Mouse (Mus musculus) stomach, postnatal 0 days (tissue): ENCODE measurements at regions not wholly inside any gene's neighbourhood (a gene's known extent, or its start where the extent isn't known, plus 50 kb on each side); places are given as distances from the start of the nearest gene placed in this dataset.

Experiments used
- ATAC-seq: fragments of 200-750 bp; cut with Nextera tagmentation; 2 replicates; pipeline ENCODE4 v1.8.0; 2017; ENCODE audit not compliant: low FRiP score, low TSS enrichment
- DNase-seq: peaks from one replicate; pipeline ENCODE4 v3.0.0-alpha.2; 2016; ENCODE audit warnings: low spot score
- H3K27ac ChIP-seq: fragments of 300-500 bp; sonication (generic); replicated peaks from 2 replicates; pipeline ENCODE4 v1.5.1; 2014; ENCODE audit warnings: mild to moderate bottlenecking, control low read depth
- H3K27me3 ChIP-seq: fragments of 300-500 bp; sonication (generic); 2 replicates; pipeline ENCODE4 v1.6.1; 2014; ENCODE audit warnings: low read length; ENCODE audit not compliant: control insufficient read depth, insufficient read depth
- H3K36me3 ChIP-seq: fragments of 300-500 bp; sonication (generic); 2 replicates; pipeline ENCODE4 v1.6.1; 2014; ENCODE audit warnings: low read length, mixed read lengths; ENCODE audit not compliant: control insufficient read depth, insufficient read depth
- H3K4me1 ChIP-seq: fragments of 300-500 bp; sonication (generic); replicated peaks from 2 replicates; pipeline ENCODE4 v1.6.1; 2014; ENCODE audit warnings: antibody characterized with exemption; ENCODE audit not compliant: control insufficient read depth, insufficient read depth
- H3K4me2 ChIP-seq: fragments of 300-500 bp; sonication (generic); replicated peaks from 2 replicates; pipeline ENCODE4 v1.6.1; 2014; ENCODE audit warnings: low read depth, mild to moderate bottlenecking, control low read depth, moderate library complexity
- H3K4me3 ChIP-seq: fragments of 300-500 bp; sonication (generic); 2 replicates; pipeline ENCODE4 v1.5.1; 2014; ENCODE audit warnings: low read depth, low read length, control low read depth
- H3K9ac ChIP-seq: fragments of 300-500 bp; sonication (generic); 2 replicates; pipeline ENCODE4 v1.6.1; 2014; ENCODE audit warnings: mild to moderate bottlenecking, low read length, control low read depth, mixed read lengths
- H3K9me3 ChIP-seq: fragments of 300-500 bp; sonication (generic); 2 replicates; pipeline ENCODE4 v1.6.1; 2016; ENCODE audit warnings: low read length; ENCODE audit not compliant: control insufficient read depth
- CTCF ChIP-seq: IDR thresholded peaks from 2 replicates; pipeline ENCODE4 v1.5.1; 2016; ENCODE audit warnings: antibody characterized with exemption, low read depth, mild to moderate bottlenecking, moderate library complexity
- EP300 ChIP-seq: optimal IDR thresholded peaks from 2 replicates; pipeline ENCODE3; 2016; ENCODE audit warnings: antibody characterized with exemption
- WGBS: fragments of 180-500 bp; shearing (Covaris S2); extraction: QIAGEN DNeasy Blood & Tissue Kit; methylation state at CpG from one replicate; pipeline ENCODE4 v1.1.7; 2014; 5-methylcytosine and 5-hydroxymethylcytosine counted together

DNA sequence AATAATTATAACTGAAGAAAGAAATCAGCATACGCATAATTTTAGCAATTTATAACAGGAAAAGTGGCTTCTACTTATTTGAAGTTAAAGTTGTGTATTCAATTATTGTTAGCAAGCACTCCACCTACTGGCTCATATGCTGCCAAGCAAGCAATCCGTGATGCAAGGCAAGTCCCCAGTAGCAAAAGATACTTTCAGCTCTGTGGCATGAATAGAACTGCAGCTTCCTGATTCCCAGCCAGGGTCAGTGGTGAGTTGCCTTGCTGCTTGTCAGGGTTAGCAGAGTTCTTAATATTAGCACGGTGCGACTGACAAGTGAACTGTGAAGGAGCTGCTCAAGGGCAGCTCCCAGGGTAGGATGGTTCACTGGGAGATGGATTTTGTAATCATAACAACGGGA is 566.8 kb downstream of the Gm43517 start:
- ATAC-seq, result no peak
- H3K9ac ChIP-seq, result no peak overlapping the region
- WGBS, result 37% methylated on average over 5 of the region's 5 CpGs
- DNase-seq, result no peak
- H3K27ac ChIP-seq, result no peak overlapping the region
- no peak overlapping the region for H3K4me2 ChIP-seq
- H3K27me3 ChIP-seq, result no peaks in the 10 kb centered on the region
- H3K36me3 ChIP-seq, result no peaks in the 10 kb centered on the region
- TF ChIP-seq EP300 (no peak), CTCF (peak; percentile 73)
- no peaks in the 10 kb centered on the region for H3K4me1 ChIP-seq
- H3K4me3 ChIP-seq, result no peak overlapping the region
- no peaks in the 10 kb centered on the region for H3K9me3 ChIP-seq

DNA sequence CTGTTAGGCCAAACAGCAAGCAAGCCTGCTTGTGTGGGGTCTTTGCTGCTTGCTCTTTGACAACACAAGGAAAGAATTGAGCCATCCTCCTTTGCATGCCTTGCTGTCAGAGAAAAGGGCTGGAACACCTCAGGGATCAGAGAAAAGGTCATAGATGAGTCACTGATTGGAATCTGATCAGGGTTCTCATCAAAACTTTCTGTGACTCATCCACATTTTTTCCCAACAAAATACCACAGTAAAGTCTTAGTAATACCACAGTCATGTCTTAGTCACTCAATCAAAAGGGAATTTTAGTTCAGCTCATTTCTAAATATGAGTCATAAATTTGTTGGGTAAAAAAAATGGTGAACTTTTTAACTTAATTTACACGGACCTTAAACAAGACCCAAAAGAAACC is 583.1 kb downstream of the Gm43517 start:
- no peak overlapping the region for H3K27ac ChIP-seq
- DNase-seq, result no peak
- H3K4me3 ChIP-seq, result no peak overlapping the region
- H3K4me2 ChIP-seq, result no peak overlapping the region
- no peak overlapping the region for H3K9ac ChIP-seq
- no peaks in the 10 kb centered on the region for H3K4me1 ChIP-seq
- no peak for ATAC-seq
- TF ChIP-seq EP300, result no peak
- no peak for TF ChIP-seq CTCF
- no peaks in the 10 kb centered on the region for H3K36me3 ChIP-seq
- no peaks in the 10 kb centered on the region for H3K27me3 ChIP-seq
- no peaks in the 10 kb centered on the region for H3K9me3 ChIP-seq
- 55% methylated on average over 1 of the region's 1 CpGs for WGBS

DNA sequence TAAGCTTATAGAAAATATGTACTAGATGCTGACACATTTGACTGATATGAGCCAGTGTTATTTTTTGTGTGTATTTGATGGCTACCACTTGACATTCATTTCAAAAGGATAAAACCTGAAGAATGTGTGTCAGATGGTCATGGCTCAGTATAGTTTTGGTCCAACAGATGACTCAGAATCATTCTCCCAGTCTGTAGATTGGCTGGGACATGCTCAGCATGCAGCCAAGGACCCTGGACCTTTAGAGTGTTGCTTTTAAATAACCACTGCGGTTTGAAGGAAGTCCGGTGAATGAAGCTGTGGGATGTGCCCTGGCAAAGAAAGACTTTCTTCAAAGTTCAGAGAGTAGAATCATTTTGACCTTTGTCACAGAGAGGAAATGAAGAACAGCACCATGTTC is 584.6 kb downstream of the Gm43517 start:
- no peak overlapping the region for H3K9ac ChIP-seq
- WGBS, result 68% methylated on average over 2 of the region's 2 CpGs
- ATAC-seq, result no peak

DNA sequence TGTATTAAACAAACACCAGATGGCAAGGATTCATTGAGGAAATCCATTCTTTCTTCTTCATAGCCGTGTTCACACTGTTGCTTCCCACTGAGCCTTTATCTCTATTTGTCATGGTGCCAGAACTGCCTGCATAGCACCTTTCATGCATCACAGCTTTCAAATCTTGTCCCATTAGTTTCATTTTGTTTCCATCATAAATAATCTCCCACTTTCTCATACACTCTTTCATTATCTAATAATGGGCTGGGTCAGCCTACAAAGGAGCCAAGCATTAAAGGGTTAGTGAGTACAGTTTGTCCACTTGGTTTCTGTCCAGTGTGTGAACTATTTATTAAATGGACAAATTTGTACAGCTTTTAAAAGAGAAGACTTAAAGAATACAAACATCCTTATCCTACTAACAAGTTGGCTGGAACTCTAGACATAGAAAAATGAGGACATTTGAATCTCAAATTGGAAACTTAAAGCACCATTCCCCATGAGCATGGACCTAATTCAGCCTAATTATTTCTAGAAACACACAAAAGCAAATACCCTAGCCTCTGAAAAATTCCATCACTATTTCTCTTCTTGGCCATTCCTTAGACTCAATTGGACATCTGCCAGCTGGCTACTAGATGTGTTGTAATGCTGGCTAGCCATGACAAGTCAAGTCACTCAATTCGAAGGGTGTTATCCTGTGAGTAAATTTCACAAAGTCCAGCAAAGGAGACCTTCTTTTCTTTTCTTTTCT is 589.8 kb downstream of the Gm43517 start:
- Histone ChIP-seq H3K4me2 (no peak overlapping the region), H3K4me3 (no peak overlapping the region), H3K4me1 (no peaks in the 10 kb centered on the region), H3K27me3 (no peaks in the 10 kb centered on the region), H3K27ac (no peak overlapping the region), H3K9ac (no peak overlapping the region), H3K9me3 (no peaks in the 10 kb centered on the region), H3K36me3 (no peaks in the 10 kb centered on the region)
- no peak for TF ChIP-seq CTCF
- TF ChIP-seq EP300, result no peak
- 36% methylated on average over 2 of the region's 2 CpGs for WGBS
- no peak for DNase-seq
- no peak for ATAC-seq

More for the DNA sequence above, 584.6 kb downstream of the Gm43517 start:
- Histone ChIP-seq H3K27me3 (no peaks in the 10 kb centered on the region), H3K9me3 (no peaks in the 10 kb centered on the region), H3K27ac (no peak overlapping the region), H3K4me2 (no peak overlapping the region), H3K4me1 (no peaks in the 10 kb centered on the region), H3K4me3 (no peak overlapping the region), H3K36me3 (no peaks in the 10 kb centered on the region)
- no peak for TF ChIP-seq CTCF
- no peak for TF ChIP-seq EP300
- no peak for DNase-seq

DNA sequence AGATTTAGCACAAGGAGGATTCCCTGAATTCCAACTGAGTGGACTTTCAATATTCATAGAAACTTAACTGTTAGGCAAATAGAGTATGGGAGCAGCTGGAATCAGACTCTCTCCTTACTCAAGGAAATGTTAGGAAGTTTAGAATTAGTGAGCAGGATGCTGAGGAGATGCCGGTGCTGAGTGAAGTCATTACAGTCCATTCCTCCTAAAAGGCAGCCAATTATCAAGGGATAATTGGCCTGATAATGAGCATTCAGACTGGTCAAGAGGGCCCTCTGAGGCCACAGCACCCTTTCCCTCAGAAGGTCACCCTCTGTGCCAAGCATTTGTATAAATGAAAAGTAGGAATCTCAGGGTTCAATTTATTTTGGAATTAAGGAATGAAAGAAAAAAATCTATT is 590.6 kb downstream of the Gm43517 start:
- no peak overlapping the region for H3K9ac ChIP-seq
- H3K4me3 ChIP-seq, result no peak overlapping the region
- H3K4me2 ChIP-seq, result no peak overlapping the region
- no peak for DNase-seq
- H3K27ac ChIP-seq, result no peak overlapping the region
- 76% methylated on average over 1 of the region's 1 CpGs for WGBS
- TF ChIP-seq CTCF (no peak), EP300 (no peak)
- H3K9me3 ChIP-seq, result no peaks in the 10 kb centered on the region
- no peaks in the 10 kb centered on the region for H3K4me1 ChIP-seq
- H3K36me3 ChIP-seq, result no peaks in the 10 kb centered on the region
- H3K27me3 ChIP-seq, result no peaks in the 10 kb centered on the region
- ATAC-seq, result no peak

DNA sequence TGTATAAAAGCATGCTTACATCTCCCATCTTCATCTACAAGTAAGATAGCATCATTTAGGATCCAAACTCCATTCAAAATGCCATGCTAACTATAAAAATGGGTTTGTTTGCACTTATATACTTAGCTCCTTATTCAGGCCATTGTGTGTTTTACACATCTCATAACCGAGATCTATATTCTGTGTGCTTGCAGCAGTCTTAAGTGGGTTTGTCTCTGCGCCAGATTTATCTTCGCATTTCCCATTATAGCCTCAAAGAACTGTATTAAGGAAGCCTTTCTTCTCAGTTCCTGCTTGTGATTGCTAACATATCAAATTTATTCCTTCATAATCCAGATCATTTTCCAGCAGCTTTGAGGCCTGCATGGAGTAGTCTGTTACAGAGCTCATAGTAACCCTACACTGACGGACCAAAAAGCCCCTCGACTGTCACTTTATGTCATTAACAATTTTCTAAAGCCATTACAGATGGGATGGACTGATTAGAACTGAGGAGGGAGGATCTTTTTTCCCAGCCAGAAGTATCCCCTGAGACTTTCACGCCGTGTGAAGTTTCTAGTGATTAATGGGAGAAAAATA is 607.6 kb downstream of the Gm43517 start:
- no peak overlapping the region for H3K4me2 ChIP-seq
- no peaks in the 10 kb centered on the region for H3K4me1 ChIP-seq
- H3K9ac ChIP-seq, result no peak overlapping the region
- ATAC-seq, result no peak
- H3K9me3 ChIP-seq, result no peaks in the 10 kb centered on the region
- H3K36me3 ChIP-seq, result no peaks in the 10 kb centered on the region
- no peaks in the 10 kb centered on the region for H3K27me3 ChIP-seq
- H3K27ac ChIP-seq, result no peak overlapping the region
- no peak for DNase-seq
- H3K4me3 ChIP-seq, result no peak overlapping the region
- WGBS, result 44% methylated on average over 7 of the region's 7 CpGs
- TF ChIP-seq CTCF (no peak), EP300 (no peak)
